Mouse (Mus musculus) kidney, postnatal 14 days (tissue): ENCODE results near the gene Psmb3.
"Not testable (repeated sequence)": the region's sequence is repeated elsewhere in the genome, so short reads cannot be mapped to it uniquely, and the experiment has no call there.

Experiments
- DNase-seq: peaks from one replicate; pipeline ENCODE4 v3.0.0; 2022; ENCODE audit warnings: mixed read lengths

Gene Psmb3

DNA sequence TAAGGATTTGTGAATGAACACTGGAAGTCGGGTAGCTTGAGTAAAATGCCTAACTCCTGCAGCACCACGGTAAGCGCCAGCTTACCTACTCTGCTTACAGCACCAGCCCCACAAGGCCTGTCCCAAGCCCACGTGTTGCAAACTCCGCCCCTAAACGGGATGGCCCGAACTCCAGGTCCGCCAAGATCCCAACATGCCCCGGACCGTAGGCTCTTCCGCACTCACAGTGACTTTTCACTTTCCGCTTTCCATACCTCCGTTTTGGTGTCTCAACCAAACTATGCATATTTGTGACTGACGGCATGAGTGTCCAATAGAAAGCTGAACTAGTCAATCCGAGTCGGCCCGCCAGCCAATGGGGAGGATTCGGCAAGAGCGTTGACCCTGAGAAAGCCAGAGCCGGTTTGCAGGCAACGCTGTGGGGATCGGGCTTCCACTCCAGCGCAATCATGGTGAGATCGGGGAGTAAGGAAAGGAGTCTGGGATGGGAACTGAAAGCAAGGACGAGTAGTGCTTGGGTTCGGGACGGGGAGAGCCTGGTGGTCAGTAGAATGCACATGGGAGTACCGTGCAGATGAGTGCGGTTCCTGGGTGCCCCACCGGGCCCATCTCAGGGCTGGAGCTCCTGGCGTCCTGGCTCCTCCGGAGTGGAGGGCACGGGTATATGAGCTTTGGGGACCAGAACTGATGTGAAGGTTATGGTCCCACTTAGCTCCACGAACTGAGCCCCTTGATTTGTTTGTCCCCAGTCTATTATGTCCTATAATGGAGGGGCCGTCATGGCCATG lies at the start of gene Psmb3:
Gene Psmb3, plus strand, starts transcription at position 361 of the 788 bp plus-strand sequence.
- peak; percentile 100 for DNase-seq

DNA sequence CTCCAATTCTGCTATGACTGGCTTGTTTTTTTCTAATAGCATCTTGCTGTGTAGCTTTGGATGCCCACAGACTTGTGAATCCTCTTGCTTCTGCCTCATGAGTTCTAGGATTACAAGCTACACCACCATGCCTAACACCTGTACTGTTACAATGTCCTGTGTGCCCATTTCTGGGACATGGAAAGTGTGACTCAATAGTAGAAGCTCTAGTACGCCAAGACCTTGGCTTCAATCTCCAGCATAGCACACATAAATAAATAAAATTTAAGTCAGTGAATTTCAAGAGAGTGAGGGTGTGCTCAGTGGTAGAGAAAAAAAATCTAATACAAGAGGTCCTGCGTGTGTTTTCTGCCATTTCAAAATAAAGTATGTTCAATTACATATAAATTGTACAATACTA lies 49.0 kb upstream of the Psmb3 start:
- no peak for DNase-seq

DNA sequence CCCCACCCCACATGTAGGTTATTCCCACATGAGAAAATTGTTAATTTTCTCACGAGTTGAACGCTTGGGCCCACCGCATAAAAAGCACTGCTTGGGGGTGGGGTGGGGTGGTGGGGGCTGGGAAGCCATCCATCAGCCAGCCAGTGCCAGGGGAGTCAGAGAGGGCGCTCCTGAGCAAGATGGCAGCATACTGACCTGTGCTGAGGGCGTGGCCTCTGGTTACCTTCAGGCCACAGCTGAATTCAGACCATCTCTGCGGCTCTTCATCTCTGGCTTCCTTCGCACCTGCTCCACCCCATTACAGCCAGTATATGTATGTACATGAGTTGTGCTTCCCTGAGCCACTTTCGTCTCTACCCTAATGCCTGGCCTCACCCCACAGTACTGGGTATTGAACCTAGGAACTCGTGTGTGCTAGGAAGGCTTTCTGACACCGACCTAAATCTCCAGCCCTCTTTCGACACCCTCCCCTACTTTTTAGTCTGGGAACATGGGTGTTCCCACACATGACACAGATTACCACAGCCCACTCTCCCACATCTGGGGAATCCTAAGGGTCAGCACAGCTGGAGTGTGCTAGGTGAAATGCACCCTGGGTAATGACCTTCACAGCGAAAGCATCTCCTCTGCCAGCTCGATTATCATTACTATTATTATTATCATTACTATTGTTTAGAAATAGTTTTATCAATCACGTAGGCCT lies 46.8 kb upstream of the Psmb3 start:
- no peak for DNase-seq

DNA sequence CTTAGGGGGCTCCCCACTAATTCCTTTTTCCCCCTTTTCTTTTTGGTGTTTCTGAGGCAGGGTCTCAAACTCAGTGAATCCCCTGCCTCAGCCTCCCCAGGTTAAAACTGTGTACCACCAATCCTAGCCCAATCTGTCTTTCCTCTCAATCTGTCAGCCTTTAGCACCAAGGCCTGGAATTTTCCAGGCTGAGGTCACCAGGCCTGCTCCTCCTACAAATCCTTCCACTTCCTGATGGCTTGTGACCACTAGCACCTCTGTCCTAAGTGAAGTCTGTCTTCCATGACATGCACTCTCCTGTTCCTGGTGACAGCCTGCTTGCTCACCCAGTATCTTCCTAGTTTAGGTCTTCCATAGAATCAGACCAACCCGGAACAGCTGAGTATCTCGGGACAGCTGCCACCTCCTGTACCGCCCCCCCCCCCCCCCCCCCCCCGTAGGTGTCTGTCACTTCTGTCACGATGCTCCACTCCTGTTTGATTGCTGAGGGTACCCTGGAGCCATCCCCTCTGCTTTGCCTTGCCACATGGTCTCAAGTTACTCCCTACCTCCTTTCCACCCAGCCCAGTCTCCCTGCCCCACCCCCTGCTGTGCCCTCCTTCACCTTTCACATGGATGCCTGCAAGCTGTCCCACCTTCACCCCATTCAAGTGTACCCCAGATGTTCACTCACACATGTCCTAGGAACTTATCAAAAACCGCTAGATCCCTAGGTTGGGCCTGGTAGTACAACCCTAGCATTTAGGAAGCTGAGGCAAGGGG lies 45.8 kb upstream of the Psmb3 start:
- DNase-seq = no peak

DNA sequence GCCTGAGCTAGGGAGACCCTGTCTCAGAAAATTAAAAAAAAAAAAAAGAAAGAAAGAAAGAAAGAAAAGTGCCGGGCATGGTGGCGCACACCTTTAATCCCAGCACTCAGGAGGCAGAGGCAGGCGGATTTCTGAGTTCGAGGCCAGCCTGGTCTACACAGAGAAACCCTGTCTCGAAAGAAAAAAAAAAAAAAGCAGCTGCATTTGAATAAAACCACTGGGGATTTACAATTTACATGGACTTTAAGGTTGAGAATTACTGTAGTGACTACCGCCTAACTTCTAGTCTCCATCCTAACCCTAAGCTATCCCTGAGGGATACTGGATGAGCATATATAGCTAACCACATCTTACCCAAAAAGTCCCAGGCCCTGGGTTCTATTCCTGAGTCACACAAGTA lies 45.2 kb upstream of the Psmb3 start:
- DNase-seq = not testable (repeated sequence)

DNA sequence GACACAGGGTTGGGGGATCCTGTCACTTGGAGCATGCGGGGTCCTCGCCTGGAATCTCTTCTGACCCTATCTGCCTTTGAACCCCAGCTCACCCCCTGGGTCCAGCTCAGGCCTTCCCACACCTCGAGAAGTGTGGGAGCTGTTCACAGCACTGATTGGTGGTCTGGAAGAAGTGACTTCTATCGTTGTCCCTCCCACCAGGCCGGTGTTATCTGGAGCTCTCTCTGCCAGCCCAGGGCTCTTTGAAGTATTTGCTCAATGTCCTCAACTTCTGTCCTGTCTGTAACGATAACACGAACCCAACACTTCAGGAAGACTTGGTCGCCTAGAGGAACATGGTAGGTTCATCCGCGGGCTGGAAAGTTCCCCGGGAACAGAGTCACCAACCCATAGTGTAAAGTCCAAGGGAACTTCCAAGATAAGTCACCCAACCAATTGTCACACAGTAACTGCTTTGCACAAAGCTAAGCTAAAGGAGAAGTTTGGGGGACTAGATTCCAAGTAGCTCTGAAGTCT lies 44.4 kb upstream of the Psmb3 start:
- DNase-seq = no peak

DNA sequence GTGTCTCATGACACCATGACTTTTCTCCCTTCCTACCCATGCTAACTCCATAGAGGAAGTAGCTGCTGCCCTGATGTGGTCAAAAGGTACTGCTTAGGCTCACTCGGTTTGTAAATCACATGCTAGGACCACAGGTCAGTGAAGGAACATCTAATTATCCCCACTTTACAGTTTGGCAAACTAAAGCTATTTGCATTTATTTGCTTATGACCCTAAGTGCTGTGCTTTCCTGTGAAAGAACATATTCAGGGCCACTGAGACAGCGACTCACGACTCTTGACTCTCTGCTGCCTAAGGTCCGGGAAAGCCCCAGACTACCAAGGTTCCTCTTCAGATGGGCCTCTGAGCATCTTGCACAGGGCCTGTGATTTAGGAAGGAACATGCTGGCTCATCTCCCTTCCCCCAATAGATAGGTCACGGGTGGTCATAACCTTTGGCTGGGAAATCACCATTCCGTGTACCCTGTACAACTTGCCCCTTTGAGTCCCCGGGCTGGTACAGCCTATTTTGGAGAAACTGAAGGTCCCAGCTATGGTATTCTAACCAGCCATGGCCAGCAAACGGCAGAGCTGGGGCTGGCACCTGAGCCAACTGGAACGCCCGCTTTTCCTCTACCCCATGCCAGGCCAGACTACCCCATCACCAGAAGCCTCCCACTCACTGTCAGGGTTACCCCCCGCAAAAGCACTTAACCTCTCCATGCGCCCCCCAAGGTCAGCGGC lies 43.8 kb upstream of the Psmb3 start:
- DNase-seq = peak; percentile 38

DNA sequence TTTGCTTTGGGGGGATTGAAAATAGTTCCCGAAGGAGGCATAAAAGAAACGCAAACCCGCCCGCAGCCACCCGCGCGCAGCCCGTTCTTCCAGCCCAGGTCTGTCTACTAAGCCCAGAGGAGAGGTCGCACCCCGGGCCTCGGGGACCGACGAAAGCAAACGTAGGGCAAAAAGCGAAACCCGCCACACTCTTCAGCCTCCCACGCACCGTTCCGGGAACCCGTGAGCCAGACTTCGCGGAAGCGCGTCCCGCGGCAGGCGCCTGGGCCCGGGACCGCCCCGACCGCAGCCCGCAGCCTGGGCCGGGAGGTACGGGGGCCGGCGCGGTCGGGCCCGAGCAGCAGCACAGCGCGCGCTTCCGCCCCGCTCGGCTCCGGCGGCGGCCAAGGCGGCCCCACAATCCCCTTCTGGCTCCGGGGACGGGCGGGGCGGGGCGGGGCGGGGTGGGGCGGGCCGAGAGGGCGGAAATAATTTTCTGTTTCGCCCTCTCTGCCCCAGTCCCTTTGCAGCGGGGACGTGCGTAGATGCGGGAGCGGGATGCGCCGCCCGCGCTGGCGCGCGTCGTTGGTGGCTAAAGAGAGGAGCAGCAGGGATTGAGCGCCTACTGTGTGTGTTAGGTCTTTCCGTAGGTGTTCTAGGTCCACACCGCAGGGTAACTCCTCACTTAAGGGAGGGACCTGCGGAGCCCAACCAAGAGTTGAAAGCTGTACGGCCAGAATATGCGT lies 43.0 kb upstream of the Psmb3 start:
- DNase-seq = peak; percentile 89

DNA sequence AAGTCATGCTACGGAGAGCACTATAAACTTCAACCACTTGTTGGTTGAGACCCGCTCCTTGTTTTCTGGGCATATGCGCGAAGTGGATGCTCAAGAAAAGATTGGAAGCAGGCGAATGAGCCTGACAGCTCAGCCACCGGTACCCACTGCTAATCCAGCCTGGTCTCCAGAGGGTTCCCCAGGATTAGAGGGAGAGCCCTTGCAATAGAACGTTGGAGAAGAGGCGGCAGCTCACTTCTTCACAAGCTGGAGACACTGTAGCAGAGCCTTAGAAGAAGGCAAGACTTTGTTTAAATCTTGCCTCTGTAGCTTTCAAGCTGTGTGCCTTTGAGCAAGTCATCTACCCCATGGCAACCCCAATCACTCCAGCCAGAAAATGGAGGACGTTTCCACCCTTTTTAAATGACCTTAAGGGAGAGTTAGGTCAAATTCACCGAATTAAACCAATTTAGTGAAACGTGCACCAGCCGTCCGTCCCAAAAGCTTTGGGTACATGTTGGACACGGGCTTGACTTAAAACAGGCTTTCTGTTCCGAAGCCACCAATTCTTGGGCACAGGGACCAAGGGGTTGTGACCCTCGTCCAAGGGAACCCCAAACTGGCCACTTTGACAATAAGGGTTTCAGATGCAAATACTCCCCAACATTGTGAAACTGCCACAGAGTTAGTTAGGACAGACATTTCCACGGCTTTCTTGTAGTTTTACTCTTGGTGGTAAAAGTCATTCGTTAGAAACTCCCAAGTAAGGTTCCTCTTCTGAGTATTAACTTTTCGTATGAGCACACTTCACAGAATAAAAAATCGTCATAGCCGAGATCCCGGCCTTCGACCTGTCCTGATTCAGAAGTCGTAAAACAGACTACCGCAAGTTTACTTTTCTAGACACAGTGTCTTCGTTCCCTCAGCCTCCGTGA lies 42.2 kb upstream of the Psmb3 start:
- DNase-seq = no peak

DNA sequence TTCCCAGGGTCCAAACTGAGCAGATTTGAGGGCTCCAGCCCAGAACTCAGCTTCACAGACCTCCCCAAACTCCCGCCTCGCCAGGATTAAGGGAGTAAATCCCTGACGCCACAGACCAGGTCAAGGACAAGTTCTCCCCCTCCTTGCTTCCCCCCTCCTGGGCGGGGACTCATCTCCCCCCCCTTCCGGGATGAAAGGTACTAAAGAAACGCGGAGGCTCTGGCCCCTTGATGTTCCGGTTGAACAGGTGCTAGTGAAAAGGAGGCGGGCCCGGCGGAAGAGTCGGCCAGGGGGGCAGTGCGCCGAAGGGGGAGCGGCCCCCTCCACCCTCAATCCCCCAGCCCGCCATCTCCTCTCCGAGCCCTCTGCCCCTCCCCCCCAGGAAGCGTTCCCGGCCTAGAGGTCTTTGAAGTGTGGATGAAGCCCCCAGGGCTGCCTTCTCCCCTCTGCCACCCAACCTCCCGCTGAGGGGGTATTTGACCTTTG lies 41.5 kb upstream of the Psmb3 start:
- DNase-seq = peak; percentile 89

DNA sequence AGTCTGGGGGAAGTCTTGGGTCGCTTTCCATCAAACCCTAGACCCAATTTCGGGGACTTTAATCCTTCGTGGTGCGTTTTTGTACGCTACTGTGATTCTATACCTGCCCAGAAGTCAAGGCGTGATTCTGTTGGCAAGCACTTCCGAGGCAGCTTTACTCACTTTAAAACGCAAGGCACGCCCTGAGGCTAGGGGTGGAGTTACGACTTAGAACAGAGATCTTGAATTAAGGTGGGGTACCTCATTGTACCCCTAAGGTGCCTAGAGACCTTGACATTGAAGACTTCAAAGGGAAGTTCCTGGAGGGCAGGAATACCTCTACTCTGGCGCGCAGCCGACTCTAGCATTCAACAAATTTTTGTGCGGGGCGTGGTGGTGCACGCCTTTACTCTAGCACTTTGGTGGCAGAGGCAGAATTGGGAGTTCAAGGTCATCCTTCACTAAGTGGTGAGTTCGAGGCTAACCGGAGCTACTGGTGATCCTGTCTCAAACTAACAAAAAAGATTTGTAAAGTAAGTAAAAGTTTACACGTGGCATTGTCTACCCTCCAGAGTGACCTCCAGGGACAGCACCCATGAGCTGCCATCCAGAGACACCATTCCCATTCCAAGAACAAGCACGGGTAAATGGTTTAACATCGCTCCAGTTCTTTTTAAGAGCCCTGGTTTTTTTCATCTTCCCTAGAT lies 40.8 kb upstream of the Psmb3 start:
- DNase-seq = peak; percentile 76

DNA sequence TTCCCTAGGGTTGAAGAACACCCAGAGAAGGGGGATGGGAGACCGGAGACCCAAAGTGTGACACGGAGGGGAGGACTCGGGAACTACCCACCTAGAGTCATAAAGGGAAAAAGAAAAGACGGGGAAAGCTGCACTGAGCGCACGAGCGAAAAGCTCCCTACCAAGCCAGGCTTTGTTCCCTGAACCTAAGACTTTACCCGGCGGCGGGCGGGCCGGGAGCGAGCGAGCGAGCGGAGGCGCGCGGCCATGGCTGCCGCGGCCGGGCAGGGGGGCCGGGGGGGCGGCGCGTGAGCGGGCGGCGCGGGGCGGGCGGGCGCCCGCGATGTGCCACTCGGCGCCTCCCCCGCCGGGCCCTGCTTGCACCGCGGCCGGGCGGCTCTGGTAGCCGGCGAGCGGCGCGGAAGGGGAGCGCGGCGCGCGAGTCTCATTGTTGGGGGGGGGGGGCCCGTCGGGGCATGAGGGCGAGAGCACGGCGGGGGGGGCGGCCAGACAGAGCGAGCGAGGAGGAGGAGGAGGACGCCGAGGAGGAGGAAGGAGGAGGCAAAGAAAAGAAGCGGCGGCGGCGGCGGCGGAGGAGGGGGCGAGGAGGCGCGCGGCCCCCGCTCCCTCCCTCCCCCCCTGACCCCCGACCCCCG lies 40.2 kb upstream of the Psmb3 start, which contains the start of gene Mllt6:
Gene Mllt6, plus strand, starts transcription at position 522 of the 635 bp plus-strand sequence.
- DNase-seq = peak; percentile 89

DNA sequence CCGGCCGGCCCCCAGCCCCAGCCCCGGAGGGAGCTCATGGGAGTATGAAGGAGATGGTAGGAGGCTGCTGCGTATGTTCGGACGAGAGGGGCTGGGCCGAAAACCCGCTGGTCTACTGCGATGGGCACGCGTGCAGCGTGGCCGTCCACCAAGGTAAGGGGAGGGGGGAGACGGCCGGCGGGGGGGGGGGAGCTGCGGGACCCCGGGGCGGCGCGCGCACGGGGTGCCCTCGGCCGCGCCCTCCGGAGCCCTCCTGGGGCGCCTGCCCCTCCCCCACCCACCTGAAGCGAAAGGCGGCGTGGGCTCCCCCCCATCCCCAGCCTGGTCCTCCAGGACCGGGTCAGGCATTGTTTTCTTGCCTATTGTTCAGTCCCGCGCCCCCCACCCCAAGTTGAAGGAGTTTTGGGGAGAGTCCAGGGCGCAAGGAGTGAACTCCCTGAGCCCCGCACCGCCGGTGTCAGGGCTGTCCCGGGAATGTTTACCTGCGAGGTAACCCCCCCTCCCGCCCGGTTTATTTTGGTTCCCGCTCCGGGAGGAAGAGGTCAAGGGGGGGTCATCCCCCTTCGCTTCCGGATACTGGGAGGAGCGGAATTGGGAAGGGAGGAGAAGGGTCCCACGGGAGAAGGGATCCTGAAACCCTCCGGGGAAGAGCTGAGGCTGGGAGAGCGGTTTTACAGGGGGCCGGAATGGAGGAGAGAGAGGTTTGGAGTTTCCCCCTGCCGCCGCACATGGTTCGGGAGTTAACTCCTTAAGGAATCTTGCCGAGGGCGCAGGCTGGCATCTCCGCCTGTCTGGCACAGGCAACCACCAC lies 39.5 kb upstream of the Psmb3 start:
- peak; percentile 68 for DNase-seq

DNA sequence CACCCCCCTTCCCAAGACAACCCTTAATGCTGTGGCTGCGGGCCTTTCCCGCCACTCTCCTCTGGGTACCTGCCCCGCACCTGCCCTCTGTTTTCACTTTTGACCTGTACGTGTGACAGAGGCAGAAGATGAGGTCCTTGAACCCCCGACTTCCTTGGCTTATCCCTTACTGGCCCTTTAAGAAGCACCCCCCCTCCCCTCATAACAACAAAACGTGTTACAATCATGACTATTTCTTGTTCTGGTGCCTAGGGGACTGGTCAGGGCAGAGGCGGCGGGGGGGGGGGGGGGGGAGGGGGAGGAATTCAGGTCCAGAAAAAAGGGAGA lies 38.9 kb upstream of the Psmb3 start:
- no peak for DNase-seq

DNA sequence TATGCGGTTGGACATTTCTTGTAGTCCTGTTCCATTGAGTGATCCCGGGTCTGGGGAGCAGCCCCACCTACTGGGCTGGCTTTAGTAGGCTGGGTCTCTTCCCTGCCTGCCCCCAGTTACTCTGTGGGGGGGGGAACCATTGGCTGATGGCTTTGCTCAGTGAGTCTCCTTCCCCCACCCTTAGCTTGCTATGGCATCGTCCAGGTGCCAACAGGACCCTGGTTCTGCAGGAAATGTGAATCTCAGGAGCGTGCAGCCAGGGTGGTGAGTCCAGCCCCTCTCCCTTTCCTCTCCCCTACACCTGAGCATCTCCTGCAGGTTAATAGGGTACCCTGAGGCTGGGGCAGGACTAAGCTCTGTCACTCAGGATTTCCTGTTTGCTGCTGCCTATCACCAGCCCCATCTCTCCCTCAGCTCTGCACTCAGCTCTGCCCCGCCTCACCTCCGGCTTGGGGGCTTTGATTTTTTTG lies 38.4 kb upstream of the Psmb3 start:
- DNase-seq = peak; percentile 52

DNA sequence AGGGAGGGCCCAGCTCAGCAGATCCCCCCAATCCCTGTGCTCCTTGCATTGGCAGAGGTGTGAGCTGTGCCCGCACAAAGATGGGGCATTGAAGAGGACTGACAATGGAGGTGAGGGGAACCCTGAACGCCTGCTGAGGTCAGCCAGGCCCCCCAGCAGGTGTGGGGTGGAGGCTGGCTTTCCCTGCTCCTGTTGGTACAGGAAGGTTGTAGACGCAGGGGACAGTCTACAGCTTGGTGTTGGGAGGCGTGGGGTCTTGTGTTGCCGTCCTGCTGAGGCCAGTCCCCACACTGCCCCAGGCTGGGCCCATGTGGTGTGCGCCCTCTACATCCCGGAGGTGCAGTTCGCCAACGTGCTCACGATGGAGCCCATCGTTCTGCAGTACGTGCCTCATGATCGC lies 37.8 kb upstream of the Psmb3 start:
- no peak for DNase-seq

DNA sequence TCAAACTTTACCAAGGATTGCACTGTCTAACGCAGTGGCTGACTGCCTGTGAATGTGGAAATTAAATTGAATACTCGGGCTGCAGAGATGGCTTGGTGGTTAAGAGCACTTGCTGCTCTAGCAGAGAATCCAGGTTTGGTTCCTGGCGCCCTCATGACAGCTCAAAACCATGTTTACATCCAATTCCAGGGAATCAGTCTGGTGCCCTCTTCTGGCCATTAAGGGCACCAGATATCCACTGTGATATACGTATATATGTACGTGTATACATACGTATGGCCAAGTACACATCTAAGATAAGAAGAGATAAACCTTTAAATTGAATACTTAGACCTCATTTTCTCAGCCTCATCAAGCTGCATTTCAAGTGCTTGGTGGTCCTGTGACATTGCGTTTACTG lies 37.0 kb upstream of the Psmb3 start:
- no peak for DNase-seq

DNA sequence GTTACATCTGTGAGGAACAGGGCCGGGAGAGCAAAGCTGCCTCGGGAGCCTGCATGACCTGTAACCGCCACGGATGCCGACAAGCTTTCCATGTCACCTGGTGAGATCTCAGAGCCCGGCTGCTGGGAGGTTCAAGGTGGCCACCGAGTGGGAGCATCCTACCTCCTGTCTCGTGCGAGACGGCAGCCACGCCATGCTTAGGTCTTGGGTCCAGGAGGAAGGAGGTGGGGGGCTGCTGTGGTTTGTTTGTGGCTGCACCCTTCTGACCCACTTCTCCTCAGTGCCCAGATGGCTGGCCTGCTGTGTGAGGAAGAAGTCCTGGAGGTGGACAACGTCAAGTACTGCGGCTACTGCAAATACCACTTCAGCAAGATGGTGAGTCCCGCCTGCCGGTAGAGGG lies 36.4 kb upstream of the Psmb3 start:
- no peak for DNase-seq

DNA sequence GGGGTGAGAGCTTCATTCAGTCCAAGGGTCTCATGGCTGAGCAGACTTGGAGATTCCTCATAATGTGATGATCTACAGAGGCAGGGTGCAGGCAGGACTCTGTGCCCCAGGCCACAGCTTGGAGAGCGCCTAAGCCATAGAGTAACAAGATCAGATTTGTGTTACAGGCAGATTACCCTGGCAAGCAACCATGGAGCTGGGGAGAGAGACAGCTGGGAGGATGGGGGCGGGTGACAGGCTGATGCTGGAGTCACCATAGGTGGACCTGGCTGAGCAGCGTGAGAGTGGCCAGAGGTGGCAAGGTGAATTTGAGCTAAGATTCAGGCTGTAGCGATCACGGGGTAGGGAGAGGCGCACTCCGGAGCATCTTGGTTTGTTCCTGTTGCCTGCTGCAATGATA lies 35.0 kb upstream of the Psmb3 start:
- no peak for DNase-seq
